Mouse (Mus musculus): ENCODE measurements at regions not wholly inside any gene's neighbourhood (a gene's known extent, or its start where the extent isn't known, plus 50 kb on each side); places are given as distances from the start of the nearest gene placed in this dataset.

- ATAC-seq (ENCODE audit: low read depth) (no peak), DNase-seq (no peak)
- H3K36me3 ChIP-seq, result no peaks in the 10 kb centered on the region
- no peaks in the 10 kb centered on the region for H3K9me3 ChIP-seq (replicated peaks)
- 68% methylated on average over 12 of the region's 12 CpGs for WGBS (ENCODE audit: insufficient replicate concordance)
- no peak overlapping the region for H3K4me3 ChIP-seq (replicated peaks)
- no peaks in the 10 kb centered on the region for H3K4me1 ChIP-seq (replicated peaks)
- H3K27me3 ChIP-seq, result no peaks in the 10 kb centered on the region
- no peak overlapping the region for H3K27ac ChIP-seq
- H3K4me2 ChIP-seq, result no peak overlapping the region
- no peak overlapping the region for H3K9ac ChIP-seq
Measured at GRCm38 (mm10) chr7:82972214-82973006, 105.3 kb downstream of the Mex3b start.

GRCm38 (mm10) chr7:82990708-82991107 is 123.6 kb downstream of the Mex3b start:
- no peaks in the 10 kb centered on the region for H3K4me1 ChIP-seq (replicated peaks)
- H3K9ac ChIP-seq, result no peak overlapping the region
- H3K9me3 ChIP-seq (replicated peaks), result no peaks in the 10 kb centered on the region
- H3K4me3 ChIP-seq (replicated peaks), result no peak overlapping the region
- no peak overlapping the region for H3K27ac ChIP-seq
- H3K4me2 ChIP-seq, result no peak overlapping the region
- H3K36me3 ChIP-seq, result no peaks in the 10 kb centered on the region
- H3K27me3 ChIP-seq, result no peaks in the 10 kb centered on the region
- no peak for DNase-seq
- ATAC-seq (ENCODE audit: low read depth), result no peak

- Histone ChIP-seq H3K27me3 (no peaks in the 10 kb centered on the region), H3K36me3 (no peaks in the 10 kb centered on the region), H3K4me2 (no peak overlapping the region), H3K9ac (no peak overlapping the region), H3K4me3 (replicated peaks) (no peak overlapping the region), H3K4me1 (replicated peaks) (no peaks in the 10 kb centered on the region), H3K27ac (no peak overlapping the region), H3K9me3 (replicated peaks) (no peaks in the 10 kb centered on the region)
- WGBS (ENCODE audit: insufficient replicate concordance), result 49% methylated on average over 5 of the region's 5 CpGs
- ATAC-seq (ENCODE audit: low read depth), result no peak
- DNase-seq, result no peak
Measured at GRCm38 (mm10) chr7:82993136-82993535, 126.0 kb downstream of the Mex3b start.

DNA sequence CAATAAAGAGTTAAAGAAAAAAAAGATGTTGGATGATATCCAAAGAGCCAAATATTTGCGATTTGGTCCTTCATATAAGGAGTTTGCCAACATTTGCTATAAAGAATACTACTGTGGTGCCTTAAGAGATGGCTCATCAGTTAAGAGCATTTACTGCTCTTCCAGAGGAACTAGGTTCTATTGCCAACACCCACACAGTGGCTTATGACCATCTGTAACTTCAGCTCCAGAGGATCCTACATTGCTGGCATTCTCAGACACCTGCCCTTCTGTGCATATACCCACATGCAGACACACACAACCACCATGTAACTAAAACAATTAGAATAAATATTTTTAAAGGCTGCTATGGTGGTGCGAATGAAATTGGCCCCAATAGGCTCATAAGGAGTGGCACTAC is 131.7 kb downstream of the Mex3b start:
- no peak overlapping the region for H3K9ac ChIP-seq
- 62% methylated on average over 2 of the region's 2 CpGs for WGBS (ENCODE audit: insufficient replicate concordance)
- no peak for ATAC-seq (ENCODE audit: low read depth)

GRCm38 (mm10) chr7:83007540-83007939 is 140.4 kb downstream of the Mex3b start:
- WGBS (ENCODE audit: insufficient replicate concordance), result 60% methylated on average over 4 of the region's 4 CpGs
- no peak overlapping the region for H3K27ac ChIP-seq
- H3K27me3 ChIP-seq, result no peaks in the 10 kb centered on the region
- H3K4me3 ChIP-seq (replicated peaks), result no peak overlapping the region
- no peaks in the 10 kb centered on the region for H3K36me3 ChIP-seq
- no peaks in the 10 kb centered on the region for H3K9me3 ChIP-seq (replicated peaks)
- no peak overlapping the region for H3K4me2 ChIP-seq
- DNase-seq (no peak), ATAC-seq (ENCODE audit: low read depth) (no peak)
- H3K9ac ChIP-seq, result no peak overlapping the region
- no peaks in the 10 kb centered on the region for H3K4me1 ChIP-seq (replicated peaks)

More for the DNA sequence above, 131.7 kb downstream of the Mex3b start:
- H3K4me2 ChIP-seq, result no peak overlapping the region
- no peaks in the 10 kb centered on the region for H3K9me3 ChIP-seq (replicated peaks)
- no peaks in the 10 kb centered on the region for H3K27me3 ChIP-seq
- no peaks in the 10 kb centered on the region for H3K36me3 ChIP-seq
- H3K4me1 ChIP-seq (replicated peaks), result no peaks in the 10 kb centered on the region
- DNase-seq, result no peak
- H3K4me3 ChIP-seq (replicated peaks), result no peak overlapping the region
- no peak overlapping the region for H3K27ac ChIP-seq

DNA sequence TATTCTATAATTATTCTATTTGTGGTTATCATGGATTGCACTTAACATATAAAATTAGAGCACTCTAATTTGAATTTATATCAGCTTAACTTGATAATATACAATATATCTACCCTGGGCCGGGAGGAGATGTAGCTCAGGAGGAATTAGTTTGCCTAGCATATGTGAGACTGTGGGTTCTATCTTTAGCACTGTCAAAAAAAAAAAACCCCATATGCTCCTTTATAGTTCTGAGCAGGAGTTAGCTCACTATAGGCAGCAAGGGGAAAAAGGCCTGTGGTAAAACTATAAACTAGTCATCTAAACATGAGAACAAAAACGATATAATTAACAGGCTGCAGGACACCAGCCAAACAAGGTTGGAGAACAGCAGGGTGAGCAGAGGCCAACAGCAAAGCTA is 145.0 kb downstream of the Mex3b start:
- H3K4me3 ChIP-seq (replicated peaks), result no peak overlapping the region
- H3K9me3 ChIP-seq (replicated peaks), result no peaks in the 10 kb centered on the region
- WGBS (ENCODE audit: insufficient replicate concordance), result 59% methylated on average over 2 of the region's 2 CpGs
- no peak overlapping the region for H3K27ac ChIP-seq
- H3K4me1 ChIP-seq (replicated peaks), result no peaks in the 10 kb centered on the region
- no peak for DNase-seq
- no peaks in the 10 kb centered on the region for H3K36me3 ChIP-seq
- no peak for ATAC-seq (ENCODE audit: low read depth)
- no peak overlapping the region for H3K4me2 ChIP-seq
- H3K27me3 ChIP-seq, result no peaks in the 10 kb centered on the region
- H3K9ac ChIP-seq, result no peak overlapping the region

DNA sequence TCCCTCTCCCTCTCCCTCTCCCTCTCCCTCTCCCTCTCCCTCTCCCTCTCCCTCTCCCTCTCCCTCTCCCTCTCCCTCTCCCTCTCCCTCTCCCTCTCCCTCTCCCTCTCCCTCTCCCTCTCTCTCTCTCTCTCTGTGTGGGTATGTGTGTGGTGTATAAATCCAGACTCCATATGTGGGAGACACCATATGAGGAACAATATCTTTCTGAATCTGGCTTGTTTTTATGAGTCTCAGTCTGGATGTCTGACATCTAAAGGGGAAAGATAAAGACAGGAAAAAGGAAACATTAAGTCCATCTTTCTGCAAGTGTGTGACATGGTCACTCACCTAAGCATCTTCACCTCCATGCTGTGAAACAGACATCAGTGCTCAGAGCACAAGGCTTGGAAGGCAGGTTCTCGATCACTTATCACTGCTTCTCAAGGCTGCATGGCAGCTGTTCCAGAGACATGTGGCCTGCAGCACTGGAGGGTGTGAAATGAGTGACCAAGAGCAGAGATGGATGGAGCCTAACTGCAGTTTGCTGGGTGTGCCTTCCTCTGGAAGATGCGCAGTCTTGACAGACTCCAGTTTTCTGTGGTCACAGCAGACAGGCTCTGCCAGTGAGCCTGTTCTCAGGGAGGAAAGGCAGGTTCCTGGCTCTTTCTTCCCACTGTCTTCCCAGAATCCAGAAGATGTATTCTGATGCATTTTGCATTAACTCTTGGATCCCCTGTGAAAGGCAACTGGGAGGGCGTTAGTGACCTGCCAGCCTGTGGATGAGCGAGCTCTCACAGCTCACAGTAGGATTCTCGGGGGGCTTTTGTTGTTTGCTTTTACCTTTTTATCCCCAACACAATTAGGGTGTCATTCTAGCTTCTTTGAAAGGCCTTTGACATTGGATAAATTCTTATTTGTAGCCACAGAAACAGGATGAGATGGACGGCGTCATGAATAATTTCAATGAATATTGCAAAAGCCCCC is 147.9 kb downstream of the Mex3b start:
- WGBS (ENCODE audit: insufficient replicate concordance), result 66% methylated on average over 7 of the region's 7 CpGs
- no peak overlapping the region for H3K9ac ChIP-seq
- no peak overlapping the region for H3K4me2 ChIP-seq
- no peaks in the 10 kb centered on the region for H3K4me1 ChIP-seq (replicated peaks)
- no peaks in the 10 kb centered on the region for H3K9me3 ChIP-seq (replicated peaks)
- H3K27me3 ChIP-seq, result no peaks in the 10 kb centered on the region
- H3K36me3 ChIP-seq, result no peaks in the 10 kb centered on the region
- DNase-seq (no peak), ATAC-seq (ENCODE audit: low read depth) (no peak)
- H3K4me3 ChIP-seq (replicated peaks), result no peak overlapping the region
- no peak overlapping the region for H3K27ac ChIP-seq

- Histone ChIP-seq H3K9me3 (replicated peaks) (no peaks in the 10 kb centered on the region), H3K4me2 (no peak overlapping the region), H3K4me3 (replicated peaks) (no peak overlapping the region), H3K27me3 (no peaks in the 10 kb centered on the region), H3K27ac (no peak overlapping the region), H3K36me3 (no peaks in the 10 kb centered on the region), H3K9ac (no peak overlapping the region), H3K4me1 (replicated peaks) (no peaks in the 10 kb centered on the region)
- ATAC-seq (ENCODE audit: low read depth) (no peak), DNase-seq (no peak)
- 55% methylated on average over 4 of the region's 4 CpGs for WGBS (ENCODE audit: insufficient replicate concordance)
Measured at GRCm38 (mm10) chr7:83015756-83016155, 148.6 kb downstream of the Mex3b start.

DNA sequence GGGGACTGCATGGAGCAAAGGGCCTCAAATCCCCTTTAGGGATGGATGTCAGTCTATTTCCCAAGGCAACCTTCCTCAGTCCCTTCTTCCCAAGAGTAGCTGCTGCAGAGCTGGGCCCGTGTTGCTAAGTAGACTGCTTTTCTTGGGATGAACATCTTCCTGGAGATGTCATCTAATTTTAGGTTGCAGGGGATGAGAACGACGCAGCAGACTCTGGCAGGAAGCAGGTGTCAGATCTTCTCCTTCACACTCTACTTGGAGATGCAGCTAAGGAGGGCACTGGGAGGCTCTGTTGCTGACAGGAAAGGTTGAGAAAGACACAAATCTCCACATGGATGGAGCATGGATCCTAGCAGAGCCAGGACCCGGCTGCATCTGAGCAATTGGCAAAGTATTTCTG is 149.4 kb downstream of the Mex3b start:
- no peak for ATAC-seq (ENCODE audit: low read depth)
- no peak overlapping the region for H3K27ac ChIP-seq
- no peak overlapping the region for H3K4me3 ChIP-seq (replicated peaks)
- H3K4me2 ChIP-seq, result no peak overlapping the region
- no peak for DNase-seq
- no peaks in the 10 kb centered on the region for H3K36me3 ChIP-seq
- no peaks in the 10 kb centered on the region for H3K27me3 ChIP-seq
- WGBS (ENCODE audit: insufficient replicate concordance), result 37% methylated on average over 4 of the region's 4 CpGs
- H3K9ac ChIP-seq, result no peak overlapping the region
- no peaks in the 10 kb centered on the region for H3K4me1 ChIP-seq (replicated peaks)
- H3K9me3 ChIP-seq (replicated peaks), result no peaks in the 10 kb centered on the region

DNA sequence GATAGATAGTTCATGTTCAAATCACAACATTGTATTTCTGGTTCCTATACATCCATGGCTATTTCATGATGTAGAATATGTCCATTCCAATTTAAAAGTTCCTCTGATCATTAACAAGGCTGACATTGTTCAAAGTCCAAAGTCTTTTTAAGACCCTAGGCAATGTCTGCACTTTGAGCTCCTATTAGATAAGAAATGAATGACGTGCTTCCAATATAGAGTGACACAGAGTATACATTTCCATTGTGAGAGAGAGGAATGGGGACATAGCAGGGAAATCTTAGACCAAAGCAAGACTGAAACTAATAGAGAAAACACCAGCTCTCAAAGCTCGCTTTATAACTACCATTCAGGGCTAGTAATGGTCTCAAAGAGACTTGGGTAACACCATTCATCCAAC is 153.5 kb downstream of the Mex3b start:
- Histone ChIP-seq H3K27ac (no peak overlapping the region), H3K9me3 (replicated peaks) (no peaks in the 10 kb centered on the region), H3K9ac (no peak overlapping the region), H3K27me3 (no peaks in the 10 kb centered on the region), H3K4me2 (no peak overlapping the region), H3K4me1 (replicated peaks) (no peaks in the 10 kb centered on the region), H3K4me3 (replicated peaks) (no peak overlapping the region), H3K36me3 (no peaks in the 10 kb centered on the region)
- WGBS (ENCODE audit: insufficient replicate concordance), result 61% methylated on average over 2 of the region's 2 CpGs
- ATAC-seq (ENCODE audit: low read depth) (no peak), DNase-seq (no peak)

GRCm38 (mm10) chr7:83023990-83024389 is 156.9 kb downstream of the Mex3b start:
- H3K4me3 ChIP-seq (replicated peaks), result no peak overlapping the region
- DNase-seq (no peak), ATAC-seq (ENCODE audit: low read depth) (no peak)
- H3K36me3 ChIP-seq, result no peaks in the 10 kb centered on the region
- no peak overlapping the region for H3K9ac ChIP-seq
- WGBS (ENCODE audit: insufficient replicate concordance), result 39% methylated on average over 1 of the region's 1 CpGs
- H3K4me2 ChIP-seq, result no peak overlapping the region
- H3K4me1 ChIP-seq (replicated peaks), result no peaks in the 10 kb centered on the region
- H3K27me3 ChIP-seq, result no peaks in the 10 kb centered on the region
- no peak overlapping the region for H3K27ac ChIP-seq
- H3K9me3 ChIP-seq (replicated peaks), result no peaks in the 10 kb centered on the region
